Mouse (Mus musculus) lung, embryonic 16.5 days (tissue): ENCODE measurements around the gene Arhgap25. TPM values are rescaled to one million over a fixed set of nuclear protein-coding genes. Genes with fewer than 3 reads are reported as not detected.

ENCODE experiments used
- ATAC-seq: fragments of 200-750 bp; cut with Nextera tagmentation; 2 replicates; pipeline ENCODE4 v1.8.0; 2017; ENCODE audit warnings: low read depth, mild to moderate bottlenecking, moderate library complexity
- H3K27ac ChIP-seq: fragments of 300-500 bp; sonication (generic); 2 replicates; pipeline ENCODE4 v1.5.1; 2014; ENCODE audit warnings: mild to moderate bottlenecking, control low read depth, low read length
- H3K27me3 ChIP-seq: fragments of 300-500 bp; sonication (generic); 2 replicates; pipeline ENCODE4 v1.6.1; 2014; ENCODE audit warnings: low read depth, low read length, mixed read lengths; ENCODE audit not compliant: control insufficient read depth, insufficient read depth
- H3K36me3 ChIP-seq: fragments of 300-500 bp; sonication (generic); 2 replicates; pipeline ENCODE4 v1.6.1; 2014; ENCODE audit warnings: low read length; ENCODE audit not compliant: control insufficient read depth, insufficient read depth
- H3K4me1 ChIP-seq: fragments of 300-500 bp; sonication (generic); replicated peaks from 2 replicates; pipeline ENCODE4 v1.6.1; 2014; ENCODE audit warnings: low read length, mixed read lengths; ENCODE audit not compliant: control insufficient read depth, insufficient read depth
- H3K4me2 ChIP-seq: fragments of 300-500 bp; sonication (generic); 2 replicates; pipeline ENCODE4 v1.6.1; 2014; ENCODE audit warnings: low read depth, low read length, control low read depth
- H3K4me3 ChIP-seq: fragments of 300-500 bp; sonication (generic); 2 replicates; pipeline ENCODE4 v1.5.1; 2014; ENCODE audit warnings: mild to moderate bottlenecking, low read length, control low read depth
- H3K9ac ChIP-seq: fragments of 300-500 bp; sonication (generic); 2 replicates; pipeline ENCODE4 v1.6.1; 2014; ENCODE audit warnings: low read length, control low read depth
- H3K9me3 ChIP-seq: fragments of 300-500 bp; sonication (generic); 2 replicates; pipeline ENCODE4 v1.6.1; 2016; ENCODE audit warnings: low read length; ENCODE audit not compliant: control insufficient read depth
- WGBS: fragments of 180-500 bp; shearing (Covaris S2); extraction: QIAGEN DNeasy Blood & Tissue Kit; methylation state at CpG from one replicate; pipeline ENCODE4 v1.1.7; 2014; 5-methylcytosine and 5-hydroxymethylcytosine counted together
- polyA plus RNA-seq: library from polyadenylated mRNA; unstranded; fragments of >200 nt; fragmentation: Nextera tagmentation; extraction: Ambion mirVana; gene quantifications from 2 replicates; pipeline ENCODE4 v1.2.1, GENCODE M21; 2015

The Arhgap25 gene
- polyA plus RNA-seq, 1 experiment from 2014 or later = 9.4 TPM

GRCm38 (mm10) chr6:87502411-87502810, 30.6 kb downstream of the Arhgap25 start:
- WGBS = 57% methylated on average over 6 of the region's 6 CpGs
- ATAC-seq = no peak
- H3K27ac ChIP-seq = peak overlapping the region; percentile 7; the same call in 1 of the 2 replicates

GRCm38 (mm10) chr6:87500696-87501095, 32.4 kb downstream of the Arhgap25 start:
- no peaks in the 10 kb centered on the region for H3K36me3 ChIP-seq

More at GRCm38 (mm10) chr6:87502411-87502810, 30.6 kb downstream of the Arhgap25 start:
- no peak overlapping the region for H3K4me3 ChIP-seq
- H3K36me3 ChIP-seq = no peaks in the 10 kb centered on the region
- no peaks in the 10 kb centered on the region for H3K9me3 ChIP-seq
- H3K9ac ChIP-seq = no peak overlapping the region
- no peak overlapping the region for H3K4me2 ChIP-seq
- H3K27me3 ChIP-seq = no peaks in the 10 kb centered on the region
- no peaks in the 10 kb centered on the region for H3K4me1 ChIP-seq

GRCm38 (mm10) chr6:87499791-87500190, 33.3 kb downstream of the Arhgap25 start:
- Histone ChIP-seq H3K4me1 (no peaks in the 10 kb centered on the region), H3K9ac (no peak overlapping the region), H3K27me3 (no peaks in the 10 kb centered on the region), H3K9me3 (no peaks in the 10 kb centered on the region), H3K27ac (no peak overlapping the region), H3K4me3 (no peak overlapping the region), H3K4me2 (no peak overlapping the region), H3K36me3 (no peaks in the 10 kb centered on the region)
- 39% methylated on average over 6 of the region's 6 CpGs for WGBS
- no peak for ATAC-seq

More at GRCm38 (mm10) chr6:87500696-87501095, 32.4 kb downstream of the Arhgap25 start:
- Histone ChIP-seq H3K4me3 (no peak overlapping the region), H3K27me3 (no peaks in the 10 kb centered on the region), H3K9me3 (no peaks in the 10 kb centered on the region), H3K9ac (no peak overlapping the region), H3K4me1 (no peaks in the 10 kb centered on the region), H3K4me2 (no peak overlapping the region), H3K27ac (no peak overlapping the region)
- WGBS = 76% methylated on average over 7 of the region's 7 CpGs
- ATAC-seq = no peak

GRCm38 (mm10) chr6:87496143-87496542, 36.9 kb downstream of the Arhgap25 start:
- H3K4me2 ChIP-seq = peak overlapping the region; percentile 40
- no peaks in the 10 kb centered on the region for H3K36me3 ChIP-seq
- no peaks in the 10 kb centered on the region for H3K27me3 ChIP-seq
- 55% methylated on average over 9 of the region's 9 CpGs for WGBS
- peak overlapping the region; percentile 49 for H3K9ac ChIP-seq
- no peaks in the 10 kb centered on the region for H3K4me1 ChIP-seq
- peak overlapping the region; percentile 44 for H3K4me3 ChIP-seq
- no peaks in the 10 kb centered on the region for H3K9me3 ChIP-seq
- peak overlapping the region; percentile 21; the same call in 1 of the 2 replicates for H3K27ac ChIP-seq
- peak; percentile 78 for ATAC-seq

- no peaks in the 10 kb centered on the region for H3K36me3 ChIP-seq
- no peaks in the 10 kb centered on the region for H3K9me3 ChIP-seq
- H3K27me3 ChIP-seq = no peaks in the 10 kb centered on the region
- H3K4me3 ChIP-seq = peak overlapping the region; percentile 44
- no peak for ATAC-seq
- H3K4me2 ChIP-seq = peak overlapping the region; percentile 40
- WGBS = 47% methylated on average over 9 of the region's 9 CpGs
- no peaks in the 10 kb centered on the region for H3K4me1 ChIP-seq
- H3K27ac ChIP-seq = no peak overlapping the region
- H3K9ac ChIP-seq = no peak overlapping the region
These were observed 38.7 kb downstream of the Arhgap25 start for GRCm38 (mm10) chr6:87494339-87494738.

- no peaks in the 10 kb centered on the region for H3K36me3 ChIP-seq
- no peaks in the 10 kb centered on the region for H3K9me3 ChIP-seq
- ATAC-seq = no peak
- 56% methylated on average over 6 of the region's 6 CpGs for WGBS
- H3K4me3 ChIP-seq = no peak overlapping the region
- H3K4me1 ChIP-seq = peaks cover 14% of the 10 kb centered on the region
- no peak overlapping the region for H3K27ac ChIP-seq
- no peaks in the 10 kb centered on the region for H3K27me3 ChIP-seq
- H3K4me2 ChIP-seq = no peak overlapping the region
- no peak overlapping the region for H3K9ac ChIP-seq
These were observed 45.2 kb downstream of the Arhgap25 start for GRCm38 (mm10) chr6:87487657-87488426.

- H3K36me3 ChIP-seq = no peaks in the 10 kb centered on the region
- no peak overlapping the region for H3K4me2 ChIP-seq
- peak overlapping the region; percentile 50 for H3K27ac ChIP-seq
- peak; percentile 49 for ATAC-seq
- H3K9me3 ChIP-seq = no peaks in the 10 kb centered on the region
- no peak overlapping the region for H3K4me3 ChIP-seq
- H3K4me1 ChIP-seq = peaks cover 14% of the 10 kb centered on the region
- WGBS = 27% methylated on average over 5 of the region's 5 CpGs
- no peaks in the 10 kb centered on the region for H3K27me3 ChIP-seq
- H3K9ac ChIP-seq = no peak overlapping the region
These were observed 48.3 kb downstream of the Arhgap25 start for GRCm38 (mm10) chr6:87484806-87485205.

- peaks cover 18% of the 10 kb centered on the region for H3K4me1 ChIP-seq
- no peaks in the 10 kb centered on the region for H3K36me3 ChIP-seq
- no peak overlapping the region for H3K27ac ChIP-seq
- H3K9me3 ChIP-seq = no peaks in the 10 kb centered on the region
- no peaks in the 10 kb centered on the region for H3K27me3 ChIP-seq
- ATAC-seq = no peak
- no peak overlapping the region for H3K9ac ChIP-seq
- H3K4me3 ChIP-seq = no peak overlapping the region
- H3K4me2 ChIP-seq = no peak overlapping the region
- 51% methylated on average over 3 of the region's 3 CpGs for WGBS
These were observed 49.2 kb downstream of the Arhgap25 start for GRCm38 (mm10) chr6:87483900-87484289.

GRCm38 (mm10) chr6:87483224-87483899, 49.7 kb downstream of the Arhgap25 start:
- Histone ChIP-seq H3K4me3 (no peak overlapping the region), H3K36me3 (no peaks in the 10 kb centered on the region), H3K9me3 (no peaks in the 10 kb centered on the region), H3K9ac (no peak overlapping the region), H3K4me1 (peaks cover 21% of the 10 kb centered on the region), H3K27ac (no peak overlapping the region), H3K4me2 (no peak overlapping the region), H3K27me3 (no peaks in the 10 kb centered on the region)
- ATAC-seq = no peak
- 46% methylated on average over 12 of the region's 12 CpGs for WGBS
